Mouse (Mus musculus) cerebellum, adult 9-11 months (tissue): ENCODE results near the gene Elovl5.
"Not testable (repeated sequence)": the region's sequence is repeated elsewhere in the genome, so short reads cannot be mapped to it uniquely, and the experiment has no call there.

Experiments
- DNase-seq: peaks from one replicate; pipeline ENCODE4 v3.0.0; 2022

Elovl5 gene

DNA sequence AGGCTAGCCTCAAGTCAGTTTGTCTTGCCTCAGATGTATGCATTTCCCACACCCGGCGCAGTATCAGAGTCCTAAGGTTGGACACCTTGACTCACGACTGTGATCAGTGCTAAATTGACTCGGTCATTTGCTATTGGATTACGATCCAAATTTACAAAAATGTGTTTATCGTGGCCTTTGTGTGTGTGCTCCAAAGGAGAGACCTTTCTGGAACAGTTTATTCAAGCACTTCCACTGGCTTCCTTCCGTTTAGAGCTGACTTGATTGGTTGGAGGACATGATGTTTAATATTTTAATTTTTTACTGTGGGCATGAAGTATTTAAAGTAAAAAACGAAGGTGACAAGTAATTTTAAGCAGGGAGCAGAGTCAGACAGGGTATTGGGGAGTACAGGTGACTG is 38.8 kb downstream of the Elovl5 start:
- no peak for DNase-seq

DNA sequence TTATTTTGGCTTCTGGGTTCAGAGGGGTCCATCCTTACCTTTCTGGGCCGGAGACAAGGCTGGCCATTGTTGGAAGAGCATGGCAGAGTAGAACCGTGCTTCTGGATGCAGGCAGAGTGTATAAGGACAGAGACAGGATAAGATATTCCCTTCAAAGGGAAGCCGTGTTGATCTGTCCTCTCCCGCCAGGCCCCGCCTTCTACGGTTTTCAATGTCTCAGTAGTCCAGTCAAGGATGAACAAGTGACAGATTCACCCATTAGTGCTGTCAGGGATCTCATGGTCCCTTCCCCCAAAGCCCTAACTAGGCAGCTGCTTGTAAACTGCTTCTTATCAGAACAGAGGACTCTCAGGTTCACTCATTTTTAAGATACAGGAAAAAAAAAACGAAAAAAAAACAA is 41.2 kb downstream of the Elovl5 start:
- no peak for DNase-seq

DNA sequence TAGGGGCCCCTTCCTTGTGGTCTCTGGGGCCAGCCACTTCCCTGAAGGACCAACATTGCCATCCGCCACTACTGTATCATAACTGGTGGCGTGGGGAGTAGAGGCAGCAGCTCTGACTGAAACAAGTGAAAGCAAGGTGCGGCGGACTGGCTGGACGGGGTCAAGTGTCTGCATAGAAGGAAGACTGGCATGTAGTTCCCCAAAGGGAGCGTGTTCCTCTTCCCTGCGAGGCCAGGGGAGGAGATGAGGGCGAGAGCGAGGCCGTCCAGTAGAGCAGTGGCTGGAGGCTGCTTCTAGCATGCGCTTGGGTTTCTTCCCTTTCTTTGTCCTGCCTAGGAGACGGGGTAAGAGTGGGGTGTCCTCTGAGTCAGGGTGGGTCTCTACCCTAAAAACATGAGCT is 42.6 kb downstream of the Elovl5 start:
- no peak for DNase-seq

DNA sequence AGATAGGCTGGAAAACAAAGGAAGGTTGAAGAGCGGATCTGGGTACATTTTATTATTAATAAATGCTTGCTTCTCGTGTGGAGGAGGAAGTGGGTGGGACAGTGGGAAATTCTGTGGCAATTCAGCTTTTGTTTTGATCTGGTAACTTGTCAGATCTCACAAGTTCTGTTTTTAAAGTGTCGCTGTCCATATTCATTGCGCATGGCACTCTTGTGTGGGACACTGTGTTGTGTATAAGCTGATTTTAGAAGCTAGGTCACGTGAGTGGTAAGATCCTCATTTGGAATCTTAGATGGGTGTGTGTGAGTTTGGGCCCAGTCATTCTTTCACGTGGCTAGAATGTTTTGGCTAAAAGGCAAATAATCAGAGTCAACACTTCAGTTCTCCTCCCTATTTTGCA is 44.2 kb downstream of the Elovl5 start:
- no peak for DNase-seq

DNA sequence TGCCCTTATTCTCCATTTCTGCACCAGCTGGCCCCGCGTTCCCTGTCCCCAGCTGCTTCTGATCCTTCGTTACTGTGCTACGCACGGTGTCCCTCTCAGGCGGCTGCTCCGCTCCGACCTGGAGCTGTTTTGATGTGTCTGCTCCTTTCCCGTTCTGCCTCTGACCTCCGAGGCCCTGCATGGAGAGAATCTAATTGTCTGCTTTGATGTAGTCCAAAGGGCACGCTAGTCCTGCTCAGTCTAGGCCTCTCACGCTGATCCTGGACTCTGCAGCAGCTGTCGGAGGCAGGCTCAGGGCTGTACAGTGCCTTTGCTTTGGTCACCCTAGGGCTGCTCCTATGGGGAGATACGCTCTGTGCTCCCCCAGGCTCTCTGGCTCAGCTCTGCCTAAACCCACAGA is 46.9 kb downstream of the Elovl5 start:
- DNase-seq, result no peak

DNA sequence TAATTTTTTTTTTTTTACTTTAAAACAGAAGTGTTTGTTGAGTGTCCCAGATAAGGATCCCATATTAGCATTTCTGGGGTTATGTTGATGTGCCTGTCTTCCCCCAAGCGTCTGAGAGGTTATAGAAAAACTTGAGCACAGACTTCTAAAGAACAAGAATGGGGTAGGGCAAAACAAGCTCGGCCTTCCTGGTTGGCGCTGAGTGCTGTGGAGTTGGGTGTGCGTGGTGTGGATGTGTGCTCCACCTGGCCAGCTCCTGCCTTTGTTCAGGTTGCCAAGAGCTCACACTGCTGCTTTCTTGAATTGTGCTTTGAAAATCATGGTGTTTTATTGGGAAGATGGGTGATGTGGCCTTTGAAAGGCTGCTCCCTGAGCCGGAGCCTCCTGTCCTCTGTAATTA is 48.1 kb downstream of the Elovl5 start:
- DNase-seq, result no peak

DNA sequence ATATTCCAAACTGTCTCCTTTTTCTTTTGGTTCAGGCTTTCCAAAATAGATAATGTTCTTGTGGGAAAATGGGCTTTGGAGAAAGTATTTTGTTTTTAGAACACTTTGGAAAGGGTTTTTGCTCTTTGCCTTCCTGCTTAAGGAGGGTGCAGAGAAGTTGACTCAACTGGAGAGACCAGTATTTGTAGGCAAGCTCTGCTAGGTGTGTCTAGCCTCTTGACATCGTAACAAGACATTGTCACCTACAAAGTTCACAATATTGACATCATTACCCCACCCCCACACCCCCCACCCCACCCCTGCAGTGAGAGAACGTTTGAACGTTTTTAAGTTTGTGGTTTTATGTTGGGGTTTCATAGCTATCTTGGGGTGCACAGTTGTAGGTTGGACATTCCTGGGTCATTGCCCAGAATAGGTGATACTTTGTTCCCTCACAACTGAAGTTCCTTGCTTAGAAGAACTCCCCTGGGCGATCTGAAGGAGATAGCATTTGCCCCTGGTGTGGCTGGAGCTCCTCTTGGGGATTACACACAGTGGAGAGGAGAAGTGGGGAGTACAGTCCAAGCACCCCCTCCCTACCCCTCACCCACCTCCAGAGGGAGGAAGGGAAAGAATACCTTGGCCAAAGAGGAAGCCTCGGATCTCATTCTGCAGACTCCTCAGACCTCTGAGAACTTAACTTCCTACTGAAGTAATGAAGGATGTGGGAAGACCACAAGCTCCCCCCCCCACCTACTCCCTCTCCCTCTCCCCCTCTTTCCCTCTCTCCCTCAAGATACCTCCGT is 48.8 kb downstream of the Elovl5 start:
- no peak for DNase-seq

DNA sequence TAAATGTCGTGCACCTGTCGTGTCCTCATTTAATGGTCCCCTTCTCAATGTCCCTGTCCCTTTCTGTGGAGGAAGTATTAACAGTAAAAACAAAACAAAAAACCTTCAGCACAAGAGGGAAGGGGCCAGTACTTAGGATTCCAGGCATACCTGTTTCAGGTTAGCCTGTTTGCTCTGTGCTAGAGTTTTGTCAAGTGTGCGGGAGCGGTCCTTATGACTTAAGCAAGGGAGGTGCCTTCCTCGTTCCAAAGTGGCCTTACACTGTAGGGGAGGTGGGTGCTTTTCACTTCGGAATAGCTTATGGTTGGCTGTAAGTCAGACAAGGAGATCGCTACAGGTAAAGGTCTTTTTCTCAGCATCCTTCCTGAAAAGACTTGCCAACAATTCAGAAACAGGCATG is 49.7 kb downstream of the Elovl5 start:
- no peak for DNase-seq

DNA sequence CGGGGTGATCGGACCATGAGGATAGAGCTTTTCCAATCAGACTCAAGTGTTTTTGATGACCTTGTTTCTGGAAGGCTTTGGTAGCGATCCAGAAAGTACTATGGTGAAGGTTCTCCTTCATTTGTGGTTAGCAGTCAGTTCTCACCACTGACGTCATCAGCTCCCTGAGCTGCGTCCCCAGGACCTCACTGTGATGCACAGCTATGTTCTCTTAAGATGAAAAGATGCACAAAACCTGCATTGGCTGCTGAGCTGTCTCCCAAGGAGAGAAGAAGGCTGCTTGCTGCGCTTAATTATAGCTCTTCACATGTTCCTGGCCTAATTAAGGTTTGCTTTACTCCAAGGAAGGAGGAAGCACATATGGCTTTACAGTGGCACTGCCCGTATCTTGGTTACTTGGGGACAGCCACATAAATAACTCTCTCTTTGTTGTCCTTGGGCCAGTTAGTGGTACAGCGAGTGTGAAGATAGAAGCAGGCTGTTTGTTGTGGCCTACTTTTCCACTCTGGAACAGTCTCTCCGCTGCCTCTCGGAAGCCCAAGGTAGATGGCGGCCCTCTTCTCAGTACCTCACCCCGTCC is 50.5 kb downstream of the Elovl5 start:
- DNase-seq, result peak; percentile 49

DNA sequence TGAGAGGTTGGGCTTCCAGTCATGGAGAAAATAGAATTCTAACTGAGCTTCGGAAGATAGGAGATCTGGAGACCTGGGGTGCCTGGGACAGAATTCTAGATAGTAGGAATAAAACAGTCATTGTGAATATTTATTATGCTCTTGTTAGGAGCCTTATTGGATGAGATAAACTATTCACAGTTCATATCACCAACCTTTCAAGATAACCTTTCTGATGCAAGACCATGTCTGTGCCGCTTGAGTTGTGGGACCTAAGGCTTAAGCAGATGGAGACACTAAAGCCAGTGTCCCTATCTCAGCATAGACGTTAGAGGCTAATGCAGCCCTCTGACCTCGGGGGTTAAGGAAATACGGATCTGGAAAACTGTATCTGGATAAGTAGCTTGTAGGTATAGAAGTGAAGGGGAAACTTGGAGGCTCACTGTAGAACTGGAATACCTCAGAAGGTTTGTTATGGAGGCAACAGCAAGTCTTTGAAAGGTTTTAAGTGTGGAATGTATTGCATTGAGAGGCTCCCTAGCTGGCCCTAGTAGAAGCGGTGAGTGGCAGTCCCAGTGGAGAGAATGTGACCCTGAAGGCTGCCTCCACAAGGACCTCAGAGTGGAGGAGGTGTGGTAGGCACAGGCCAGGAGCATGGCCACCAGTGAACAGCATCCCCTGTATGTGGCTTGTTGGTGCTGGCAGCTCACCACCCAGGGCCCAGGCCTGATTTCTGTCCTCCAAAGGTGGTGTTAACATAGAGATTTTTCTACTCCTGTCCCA is 52.2 kb downstream of the Elovl5 start:
- DNase-seq, result no peak

DNA sequence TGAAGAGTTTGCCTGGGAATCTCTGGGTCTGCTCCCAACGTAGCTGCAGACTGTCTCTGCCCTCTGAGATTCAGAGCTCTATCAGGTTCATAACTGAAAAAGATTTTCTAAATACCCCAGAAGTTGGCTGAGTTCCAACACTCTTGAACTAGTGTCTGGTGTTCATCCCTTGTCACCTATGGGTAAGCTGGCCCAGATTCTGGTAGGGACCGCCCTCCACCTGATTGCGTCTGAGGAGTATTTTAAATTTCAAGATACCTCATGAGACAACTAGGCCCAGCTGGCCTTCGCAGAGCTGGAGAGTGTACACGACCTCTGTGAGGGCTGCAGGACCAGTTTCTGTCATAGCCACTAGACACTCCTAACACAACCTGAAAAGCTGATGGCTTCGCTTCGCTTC is 61.8 kb downstream of the Elovl5 start:
- no peak for DNase-seq

DNA sequence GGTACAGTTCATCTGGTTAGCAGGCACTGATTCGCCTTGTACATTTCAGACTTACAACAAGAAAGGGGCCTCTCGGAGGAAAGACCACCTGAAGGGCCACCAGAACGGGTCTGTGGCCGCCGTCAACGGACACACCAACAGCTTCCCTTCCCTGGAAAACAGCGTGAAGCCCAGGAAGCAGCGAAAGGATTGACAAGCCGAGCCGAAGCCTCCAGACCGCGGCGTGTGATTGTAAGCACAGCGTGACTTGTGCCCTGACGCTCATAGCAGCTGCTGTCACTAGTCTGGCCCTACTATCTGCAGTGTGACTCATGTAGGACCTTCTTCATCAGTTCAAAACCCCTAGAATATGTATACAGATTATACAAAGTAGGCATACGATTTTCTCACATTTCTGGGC is 65.5 kb downstream of the Elovl5 start:
- DNase-seq, result no peak

DNA sequence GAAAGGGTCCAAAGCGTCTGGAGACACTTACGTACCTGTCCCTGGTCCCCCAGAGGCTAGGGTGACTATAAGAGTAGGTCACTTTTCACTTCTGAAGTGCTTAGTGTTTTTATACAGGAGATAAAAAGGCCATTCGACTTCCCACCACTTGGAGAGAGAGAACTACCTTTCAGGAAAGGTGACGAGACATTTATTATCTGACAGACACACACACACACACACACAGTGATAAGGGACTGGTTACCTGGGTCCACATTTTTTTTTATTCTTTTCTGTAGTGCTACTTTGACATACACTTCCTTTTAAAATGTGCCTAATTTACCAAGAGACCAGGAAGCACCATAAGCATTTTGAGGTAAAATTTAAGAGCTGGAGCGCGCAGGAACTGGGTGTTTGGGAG is 66.4 kb downstream of the Elovl5 start:
- DNase-seq, result no peak

DNA sequence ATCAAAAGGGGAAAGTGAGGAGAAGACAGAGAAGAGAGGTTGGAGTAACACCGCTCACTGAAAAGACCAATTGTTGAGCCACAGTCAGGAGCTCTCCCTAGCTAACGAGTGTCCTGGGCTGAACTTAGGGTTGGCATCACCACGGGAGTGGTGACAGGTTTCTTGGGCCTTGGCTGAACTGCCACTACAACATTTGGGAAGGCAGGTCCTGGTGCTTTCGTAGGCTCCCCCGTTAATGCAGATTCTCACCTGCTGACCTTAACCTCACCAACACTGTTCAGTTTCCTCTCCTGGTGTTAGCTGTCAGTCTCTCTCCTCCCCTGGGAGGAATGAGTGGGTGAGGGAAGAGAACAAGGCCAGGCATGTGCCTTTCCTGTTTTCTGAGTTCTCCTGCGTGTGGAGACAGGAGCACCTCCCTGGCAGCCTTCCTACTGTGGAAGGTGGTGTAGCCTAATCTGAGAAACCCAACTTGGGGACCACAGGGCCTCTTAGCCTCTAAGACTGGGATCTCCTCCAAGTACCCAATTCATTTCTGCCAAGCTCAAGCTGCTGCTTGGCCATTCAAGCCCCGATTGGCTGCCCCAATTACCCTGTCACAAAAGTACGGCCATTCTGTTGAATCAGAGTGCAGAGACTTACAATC is 69.1 kb downstream of the Elovl5 start:
- DNase-seq, result no peak

DNA sequence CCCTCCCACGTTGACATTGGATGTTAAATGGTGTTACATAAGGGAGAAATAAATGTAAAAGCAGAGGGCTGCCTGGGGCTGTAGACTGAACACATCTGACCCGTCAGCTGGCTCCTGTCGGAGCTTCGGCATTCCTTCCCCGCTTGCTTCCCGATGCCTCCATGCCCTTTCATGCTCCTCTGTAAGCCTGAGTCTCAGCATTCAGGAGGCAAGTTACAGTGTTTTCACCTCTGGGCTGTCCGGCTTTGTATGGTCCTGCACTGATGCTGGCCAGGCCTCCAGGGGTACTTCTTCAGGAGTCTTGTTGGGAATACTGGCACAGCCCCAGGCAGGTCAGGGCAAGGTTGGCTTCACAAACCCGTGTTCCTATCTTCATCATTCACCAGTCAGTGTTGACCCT is 72.5 kb downstream of the Elovl5 start:
- DNase-seq, result no peak

DNA sequence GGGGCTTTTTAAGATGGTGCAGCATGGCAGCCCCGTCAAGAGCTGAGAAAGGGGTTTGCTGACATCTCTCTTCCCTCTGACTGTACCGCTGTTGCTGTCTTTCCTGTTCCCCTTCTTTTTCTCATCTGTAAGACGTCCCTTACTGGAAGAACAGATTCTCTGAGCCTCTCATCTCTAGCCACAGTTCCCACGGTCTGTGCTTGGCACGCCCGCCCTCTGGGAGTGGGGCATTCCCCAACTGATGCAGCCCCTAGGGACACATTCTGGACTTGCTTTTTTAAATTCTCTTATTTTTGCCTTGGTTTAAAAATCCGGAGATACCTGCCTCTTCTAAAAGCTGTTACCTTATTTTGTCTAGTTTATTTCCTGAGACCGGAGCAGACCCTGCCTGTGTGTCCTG is 73.1 kb downstream of the Elovl5 start:
- DNase-seq, result no peak

DNA sequence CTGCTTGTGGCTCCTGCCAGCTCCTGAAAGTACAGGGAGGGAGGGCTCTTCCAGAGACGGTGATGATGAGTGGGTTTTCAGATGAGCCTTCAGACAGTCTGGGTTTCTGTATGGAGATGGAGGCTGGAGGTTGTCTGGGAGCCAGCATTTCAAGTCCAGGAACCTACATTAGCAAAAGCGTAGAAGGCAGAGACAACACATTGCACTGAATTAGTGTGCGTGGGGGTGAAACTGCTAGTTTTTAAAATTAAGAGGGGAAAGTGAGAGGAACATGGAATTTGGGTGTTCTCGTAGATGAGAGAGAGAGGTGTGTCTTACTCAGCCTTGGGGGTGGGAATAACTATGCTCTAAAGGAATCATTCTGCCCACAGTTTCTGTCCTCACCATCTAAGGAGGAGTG is 74.5 kb downstream of the Elovl5 start:
- no peak for DNase-seq

DNA sequence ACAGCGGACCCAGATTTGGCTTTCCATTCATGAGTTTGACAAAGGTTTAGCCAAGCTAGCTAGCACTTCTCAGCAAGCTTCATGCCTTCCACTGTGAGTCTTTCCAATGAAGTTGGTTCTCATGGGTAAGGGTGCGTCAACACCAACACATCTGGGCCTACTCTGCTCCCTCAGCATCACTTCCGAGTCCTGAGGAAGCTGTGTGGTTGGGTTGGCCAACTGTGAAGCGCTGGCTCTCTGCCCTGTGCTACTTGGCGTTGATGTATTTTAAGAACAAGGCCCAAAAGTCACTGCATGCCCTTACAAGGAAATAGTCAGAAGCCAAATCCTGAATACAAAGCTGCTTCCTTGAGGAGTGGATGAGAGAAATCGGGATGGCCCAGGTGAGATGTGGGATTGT is 75.1 kb downstream of the Elovl5 start:
- DNase-seq, result no peak

DNA sequence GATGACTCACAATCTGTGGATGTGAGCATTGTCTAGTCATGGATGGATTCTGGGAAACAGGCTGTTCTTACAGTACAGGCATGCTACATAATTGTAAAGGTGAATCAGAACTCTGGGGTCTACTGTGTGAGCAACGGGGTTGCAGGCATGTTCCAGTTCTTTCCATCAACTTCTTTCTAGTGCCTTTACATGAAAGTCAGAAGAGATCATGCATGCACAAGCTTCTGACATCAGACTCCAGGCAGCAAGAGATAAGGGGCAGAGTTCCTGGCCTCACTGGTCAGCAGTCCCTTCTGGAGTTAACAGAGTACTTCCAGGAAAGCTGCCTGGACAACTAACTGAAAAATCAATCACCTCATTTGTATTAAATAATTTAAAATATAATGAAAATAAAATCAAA is 75.9 kb downstream of the Elovl5 start:
- DNase-seq, result no peak

DNA sequence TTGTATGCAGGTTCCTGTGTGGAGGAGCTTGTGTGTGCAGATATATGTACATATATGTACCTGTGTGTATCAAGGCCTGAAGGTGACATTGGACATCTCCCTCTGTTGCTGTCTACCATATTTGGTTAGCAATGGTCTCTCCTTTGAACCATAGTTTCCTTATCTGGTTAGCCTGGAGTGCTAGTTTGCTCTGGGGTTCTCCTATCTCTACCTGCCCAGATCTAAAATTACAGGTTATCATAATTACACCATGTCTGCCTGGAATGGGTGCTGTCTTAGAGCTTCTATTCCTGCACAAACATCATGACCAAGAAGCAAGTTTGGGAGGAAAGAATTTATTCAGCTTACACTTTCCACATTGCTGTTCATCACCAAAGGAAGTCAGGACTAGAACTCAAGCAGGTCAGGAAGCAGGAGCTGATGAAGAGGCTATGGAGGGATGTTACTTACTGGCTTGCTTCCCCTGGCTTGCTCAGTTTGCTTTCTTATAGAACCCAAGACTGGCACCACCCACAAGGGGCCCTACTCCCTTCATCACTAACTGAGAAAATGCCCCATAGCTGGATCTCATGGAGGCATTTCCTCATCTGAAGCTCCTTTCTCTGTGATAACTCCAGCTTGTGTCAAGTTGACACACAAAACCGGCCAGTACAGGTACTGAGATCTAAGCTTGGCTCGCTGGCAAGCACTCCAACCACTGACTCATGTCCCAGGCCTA is 76.5 kb downstream of the Elovl5 start:
- not testable (repeated sequence) for DNase-seq

DNA sequence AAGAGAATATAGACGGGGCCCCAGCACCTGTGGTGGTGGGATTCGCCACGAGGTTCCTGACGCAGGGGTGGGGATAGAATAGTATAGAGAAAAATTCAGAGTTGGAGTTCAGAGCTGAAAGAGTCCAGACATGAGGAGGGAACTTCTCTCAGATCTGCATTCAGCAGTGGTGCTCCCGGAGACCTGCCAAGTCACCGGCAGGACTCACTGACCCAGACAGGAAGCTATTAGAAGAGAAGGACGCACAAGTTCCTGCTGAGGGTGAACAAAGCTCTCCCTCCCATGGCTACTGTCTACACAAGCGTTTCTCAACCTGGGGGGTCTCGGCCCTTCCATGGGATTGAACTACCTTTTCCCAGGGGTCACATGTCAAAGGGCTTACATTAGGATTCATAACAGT is 78.1 kb downstream of the Elovl5 start:
- DNase-seq, result no peak

DNA sequence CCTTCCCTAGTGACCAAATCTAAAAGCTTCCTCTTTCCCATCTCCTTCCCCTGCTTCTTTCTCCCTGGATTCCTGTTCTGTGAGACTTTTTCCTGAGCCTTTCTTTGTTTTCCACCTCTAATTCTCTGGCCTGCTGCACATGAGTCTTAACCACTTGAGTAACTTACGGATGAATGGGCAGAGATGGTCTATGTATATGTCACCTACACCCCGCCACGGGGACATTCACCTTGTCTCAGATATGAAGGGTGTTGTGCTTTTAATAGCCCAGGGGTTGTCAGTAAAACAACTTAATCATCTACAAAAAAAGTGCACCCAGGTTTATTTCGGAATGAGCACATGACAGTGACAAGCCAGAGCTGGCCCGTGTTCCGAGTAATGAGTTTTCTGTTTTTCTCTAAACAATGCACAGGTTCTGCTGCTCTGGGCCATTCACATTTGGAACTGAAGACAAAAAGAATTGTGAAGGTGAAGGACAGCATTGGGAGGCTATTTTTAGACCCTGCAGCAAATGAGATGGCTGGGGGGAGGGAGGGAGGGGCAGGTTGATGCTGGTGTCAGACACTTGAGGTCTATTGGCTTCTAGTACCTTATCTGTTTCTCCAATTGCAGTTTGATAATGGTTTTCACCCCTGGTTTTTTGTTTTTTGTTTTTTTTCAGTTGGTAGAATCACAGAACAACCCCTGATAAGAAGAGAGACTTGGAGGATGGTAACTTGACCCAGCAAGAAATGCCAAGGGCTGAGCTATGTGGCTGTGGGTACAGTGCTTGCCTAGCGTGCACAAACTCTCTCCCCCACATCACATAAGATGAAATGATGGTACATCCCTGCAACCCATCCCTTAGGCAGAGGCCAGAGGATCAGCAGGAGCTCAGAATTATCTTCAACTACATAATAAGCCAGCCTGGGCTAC is 83.7 kb downstream of the Elovl5 start:
- DNase-seq, result no peak
